Mouse (Mus musculus) midbrain, embryonic 16.5 days (tissue): ENCODE data around the gene Slc35g2. TPM values are rescaled to one million over a fixed set of nuclear protein-coding genes. Genes with fewer than 3 reads are reported as not detected.

Source experiments
- ATAC-seq: fragments of 200-750 bp; cut with Nextera tagmentation; 2 replicates; pipeline ENCODE4 v1.8.0; 2017; ENCODE audit warnings: moderate TSS enrichment
- H3K27ac ChIP-seq: fragments of 300-500 bp; sonication (generic); 2 replicates; pipeline ENCODE4 v1.5.1; 2014; ENCODE audit warnings: mild to moderate bottlenecking, low read length, mixed read lengths
- H3K27me3 ChIP-seq: fragments of 300-500 bp; sonication (generic); 2 replicates; pipeline ENCODE4 v1.6.1; 2014; ENCODE audit warnings: low read depth, low read length, mixed read lengths; ENCODE audit not compliant: control insufficient read depth, insufficient read depth
- H3K36me3 ChIP-seq: fragments of 300-500 bp; sonication (generic); 2 replicates; pipeline ENCODE4 v1.6.1; 2014; ENCODE audit warnings: mild to moderate bottlenecking, low read length, moderate library complexity, mixed read lengths; ENCODE audit not compliant: control insufficient read depth, insufficient read depth
- H3K4me1 ChIP-seq: fragments of 300-500 bp; sonication (generic); 2 replicates; pipeline ENCODE4 v1.6.1; 2014; ENCODE audit warnings: mild to moderate bottlenecking, low read length, mixed read lengths; ENCODE audit not compliant: control insufficient read depth, insufficient read depth
- H3K4me2 ChIP-seq: fragments of 300-500 bp; sonication (generic); 2 replicates; pipeline ENCODE4 v1.6.1; 2014; ENCODE audit warnings: mild to moderate bottlenecking, low read length, mixed read lengths
- H3K4me3 ChIP-seq: fragments of 300-500 bp; sonication (generic); 2 replicates; pipeline ENCODE4 v1.5.1; 2014; ENCODE audit warnings: low read depth, mild to moderate bottlenecking, low read length, moderate library complexity, mixed read lengths
- H3K9ac ChIP-seq: fragments of 300-500 bp; sonication (generic); 2 replicates; pipeline ENCODE4 v1.6.1; 2014; ENCODE audit warnings: low read depth, low read length, mixed read lengths
- H3K9me3 ChIP-seq: fragments of 300-500 bp; sonication (generic); replicated peaks from 2 replicates; pipeline ENCODE4 v1.6.1; 2014; ENCODE audit warnings: mild to moderate bottlenecking, low read length, mixed read lengths; ENCODE audit not compliant: control insufficient read depth, poor library complexity, severe bottlenecking
- WGBS: fragments of 180-500 bp; shearing (Covaris S2); extraction: QIAGEN DNeasy Blood & Tissue Kit; methylation state at CpG from one replicate; pipeline ENCODE4 v1.1.7; 2014; 5-methylcytosine and 5-hydroxymethylcytosine counted together
- polyA plus RNA-seq: library from polyadenylated mRNA; unstranded; fragments of >200 nt; fragmentation: Nextera tagmentation; extraction: Ambion mirVana; gene quantifications from 2 replicates; pipeline ENCODE4 v1.2.1, GENCODE M21; 2015

The Slc35g2 gene
- polyA plus RNA-seq, 1 experiment from 2014 or later = 21.9 TPM

DNA sequence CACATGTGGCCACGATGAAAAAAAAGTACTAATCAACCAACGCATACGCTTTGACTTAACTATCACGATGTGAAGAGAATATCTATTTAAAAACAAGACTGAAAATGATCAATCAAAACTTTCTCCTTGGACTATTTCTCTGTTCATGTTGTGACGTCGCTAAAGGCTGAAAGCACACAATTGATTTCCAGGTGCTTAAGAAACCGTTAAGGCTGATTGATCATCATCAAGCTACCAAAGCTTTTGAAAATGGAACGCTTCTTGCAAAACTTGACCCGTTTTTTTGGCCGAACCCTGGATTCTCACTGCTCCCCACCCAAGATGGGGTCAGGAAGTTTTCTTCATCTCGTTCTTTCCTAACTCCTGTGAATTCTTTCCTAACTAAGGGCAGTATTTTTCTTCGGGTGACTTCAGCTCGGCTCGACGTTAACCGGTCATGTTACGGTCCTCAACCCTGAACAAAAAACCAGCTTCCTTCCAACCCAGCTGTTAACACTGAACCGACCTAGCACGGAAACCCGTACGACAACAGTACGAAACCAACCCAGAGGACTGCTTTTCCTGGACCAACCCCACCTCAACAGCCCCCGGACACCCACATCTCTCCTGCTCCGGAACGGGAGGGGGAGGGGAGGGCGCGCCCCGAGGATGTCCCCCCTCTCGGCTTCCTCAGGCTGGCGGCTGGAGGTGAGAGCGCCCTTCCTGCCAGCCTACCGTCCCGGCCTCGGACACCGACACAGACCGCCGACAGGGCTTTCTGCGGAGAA lies 25.8 kb downstream of the Slc35g2 start:
- peaks cover 12% of the 10 kb centered on the region for H3K36me3 ChIP-seq
- H3K9ac ChIP-seq = peak overlapping the region; percentile 91
- H3K9me3 ChIP-seq = peaks cover 8% of the 10 kb centered on the region; the same call in 1 of the 2 replicates
- under 1% methylated on average over 32 of the region's 38 CpGs for WGBS
- peak overlapping the region; percentile 53 for H3K4me2 ChIP-seq
- H3K27me3 ChIP-seq = no peaks in the 10 kb centered on the region
- H3K27ac ChIP-seq = peak overlapping the region; percentile 96
- H3K4me3 ChIP-seq = peak overlapping the region; percentile 76
- ATAC-seq = peak; percentile 61
- peaks cover 24% of the 10 kb centered on the region for H3K4me1 ChIP-seq

DNA sequence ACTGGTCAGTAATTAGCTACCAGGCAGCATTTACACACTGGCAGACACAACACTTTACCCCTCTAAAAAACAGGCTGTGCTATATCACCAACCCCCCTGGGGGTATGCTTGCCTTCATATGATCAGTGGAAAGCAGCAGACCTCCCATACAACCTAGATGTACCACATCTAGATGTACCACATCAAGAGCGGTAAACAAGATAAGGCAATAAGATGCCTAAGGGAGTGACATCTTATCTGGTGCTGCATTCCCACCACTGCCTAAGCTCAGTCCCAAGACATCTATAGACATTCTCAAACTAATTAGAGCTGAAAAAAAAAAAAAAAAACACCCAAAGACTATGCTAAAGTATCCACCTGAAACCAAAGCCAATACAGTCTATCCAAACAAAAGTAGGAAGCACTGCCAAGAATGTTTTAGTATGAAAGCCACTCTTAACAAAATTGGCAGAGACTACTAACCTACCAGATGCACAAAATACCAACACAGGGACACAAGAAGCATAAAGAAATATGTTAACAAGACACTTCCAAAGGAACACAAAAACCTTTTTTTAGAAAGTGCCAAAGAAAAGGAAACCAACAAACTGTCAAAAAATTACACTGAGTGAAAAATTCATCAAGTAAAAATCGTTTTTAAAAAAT lies 35.1 kb downstream of the Slc35g2 start:
- no peaks in the 10 kb centered on the region for H3K27me3 ChIP-seq
- ATAC-seq = no peak
- H3K4me2 ChIP-seq = no peak overlapping the region
- H3K4me3 ChIP-seq = no peak overlapping the region
- peaks cover 4% of the 10 kb centered on the region for H3K4me1 ChIP-seq
- no peak overlapping the region for H3K27ac ChIP-seq
- no peak overlapping the region for H3K9ac ChIP-seq
- H3K9me3 ChIP-seq = no peaks in the 10 kb centered on the region
- WGBS = 91% methylated on average over 2 of the region's 2 CpGs
- no peaks in the 10 kb centered on the region for H3K36me3 ChIP-seq

DNA sequence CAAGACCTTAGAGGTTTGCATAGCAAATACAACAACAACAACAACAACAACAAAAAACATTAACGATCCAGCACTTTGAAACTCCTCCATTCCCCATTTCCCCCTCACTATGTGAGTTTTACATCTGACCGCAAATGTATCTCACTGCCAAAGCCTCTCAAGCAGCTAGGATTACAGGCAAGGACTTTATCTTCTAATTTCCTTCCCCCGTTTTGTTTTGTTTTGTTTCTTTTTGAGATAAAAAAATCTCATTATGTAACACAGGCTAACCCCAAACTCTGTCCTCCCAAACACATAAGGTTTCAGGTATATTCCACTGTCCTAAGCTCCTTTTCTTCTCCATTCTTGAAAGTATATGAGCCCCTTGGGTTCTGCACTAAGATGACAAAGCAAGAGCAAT lies 36.2 kb downstream of the Slc35g2 start:
- no peak overlapping the region for H3K4me2 ChIP-seq
- no peaks in the 10 kb centered on the region for H3K9me3 ChIP-seq
- no peaks in the 10 kb centered on the region for H3K27me3 ChIP-seq
- H3K27ac ChIP-seq = no peak overlapping the region
- H3K9ac ChIP-seq = no peak overlapping the region
- peaks cover 4% of the 10 kb centered on the region; the same call in 1 of the 2 replicates for H3K4me1 ChIP-seq
- no peak overlapping the region for H3K4me3 ChIP-seq
- WGBS = 97% methylated on average over 3 of the region's 3 CpGs
- ATAC-seq = no peak
- H3K36me3 ChIP-seq = no peaks in the 10 kb centered on the region

DNA sequence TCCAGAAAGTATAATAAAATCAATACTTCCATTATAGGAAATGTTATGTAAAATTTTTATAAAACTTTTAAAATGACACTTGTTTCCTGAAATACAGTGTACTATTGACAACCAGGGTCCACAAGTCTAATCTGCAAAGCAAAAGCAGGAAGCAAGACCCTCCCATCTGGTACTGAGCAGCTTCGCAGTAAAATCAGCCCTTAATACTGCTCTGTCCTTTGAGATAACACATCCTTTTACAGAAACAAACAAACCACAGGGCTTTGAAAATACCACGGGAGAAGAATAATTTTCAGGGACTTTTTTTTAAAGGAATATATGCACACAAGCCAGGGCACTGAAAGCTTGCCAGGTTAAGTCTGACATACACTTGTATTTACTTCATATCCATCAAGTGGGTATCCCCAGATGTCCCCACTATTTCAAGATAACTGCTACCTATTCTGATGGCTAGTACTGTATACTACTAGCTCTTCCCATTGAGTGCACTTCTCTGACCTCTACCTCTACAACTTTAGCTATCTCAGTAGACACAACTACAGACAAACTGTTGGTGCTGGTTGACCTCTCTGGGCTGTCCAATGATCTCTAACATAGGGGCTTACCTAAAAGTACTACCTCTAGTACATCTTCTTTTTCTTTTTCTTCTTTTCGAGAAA lies 37.9 kb downstream of the Slc35g2 start:
- H3K27me3 ChIP-seq = no peaks in the 10 kb centered on the region

DNA sequence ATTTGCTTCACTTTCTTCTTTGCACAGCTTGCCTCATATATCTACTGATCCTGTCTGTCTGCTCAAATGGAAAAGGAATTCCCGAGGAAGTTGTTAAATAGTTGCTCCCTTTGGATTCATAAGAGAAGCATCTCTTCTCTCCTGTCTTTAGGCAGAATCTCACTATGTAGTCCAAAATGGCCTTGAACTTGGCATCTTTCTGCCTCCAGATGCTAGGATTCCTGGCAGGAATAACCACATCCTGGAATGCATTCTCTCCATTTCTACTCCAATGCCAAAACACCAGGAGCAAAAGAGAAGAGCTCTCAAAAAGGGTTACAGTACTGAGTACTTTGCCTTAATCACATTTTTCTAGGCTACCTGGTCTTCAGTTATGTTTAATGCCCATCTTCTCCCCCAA lies 39.6 kb downstream of the Slc35g2 start:
- H3K4me2 ChIP-seq = no peak overlapping the region
- H3K36me3 ChIP-seq = no peaks in the 10 kb centered on the region
- H3K4me3 ChIP-seq = no peak overlapping the region
- no peaks in the 10 kb centered on the region for H3K9me3 ChIP-seq
- 85% methylated on average over 1 of the region's 1 CpGs for WGBS
- H3K27ac ChIP-seq = no peak overlapping the region
- H3K9ac ChIP-seq = no peak overlapping the region
- ATAC-seq = no peak
- peaks cover 4% of the 10 kb centered on the region; the same call in 1 of the 2 replicates for H3K4me1 ChIP-seq
- no peaks in the 10 kb centered on the region for H3K27me3 ChIP-seq

More for the DNA sequence above, 37.9 kb downstream of the Slc35g2 start:
- no peak for ATAC-seq
- Histone ChIP-seq H3K27ac (no peak overlapping the region), H3K4me2 (no peak overlapping the region), H3K36me3 (no peaks in the 10 kb centered on the region), H3K4me3 (no peak overlapping the region), H3K9ac (no peak overlapping the region), H3K4me1 (peaks cover 4% of the 10 kb centered on the region; the same call in 1 of the 2 replicates), H3K9me3 (no peaks in the 10 kb centered on the region)
- WGBS = 77% methylated on average over 3 of the region's 3 CpGs

DNA sequence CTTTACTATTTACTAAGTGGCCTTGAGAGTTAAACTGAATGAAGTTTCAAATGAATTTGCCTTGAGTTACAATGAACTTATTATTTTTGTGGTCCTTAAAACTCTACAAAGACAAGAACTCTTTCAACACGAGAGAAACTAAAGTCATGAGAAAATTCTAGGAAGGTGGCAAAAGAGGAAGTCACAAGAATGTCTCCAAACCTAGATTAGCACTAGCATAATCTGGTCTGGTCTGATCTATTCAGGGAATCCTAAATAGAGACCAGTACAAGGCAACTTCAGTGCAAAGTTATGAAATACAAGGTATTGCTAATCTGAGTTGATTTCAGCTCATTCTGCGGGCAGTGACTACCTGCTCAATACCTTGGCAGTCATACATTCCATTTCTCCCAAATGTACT lies 45.7 kb downstream of the Slc35g2 start:
- WGBS = 91% methylated on average over 2 of the region's 2 CpGs
- ATAC-seq = no peak
- no peaks in the 10 kb centered on the region for H3K36me3 ChIP-seq
- no peaks in the 10 kb centered on the region for H3K9me3 ChIP-seq
- no peak overlapping the region for H3K4me3 ChIP-seq
- H3K27ac ChIP-seq = no peak overlapping the region
- no peaks in the 10 kb centered on the region for H3K27me3 ChIP-seq
- no peak overlapping the region for H3K4me2 ChIP-seq
- H3K4me1 ChIP-seq = no peaks in the 10 kb centered on the region
- no peak overlapping the region for H3K9ac ChIP-seq

DNA sequence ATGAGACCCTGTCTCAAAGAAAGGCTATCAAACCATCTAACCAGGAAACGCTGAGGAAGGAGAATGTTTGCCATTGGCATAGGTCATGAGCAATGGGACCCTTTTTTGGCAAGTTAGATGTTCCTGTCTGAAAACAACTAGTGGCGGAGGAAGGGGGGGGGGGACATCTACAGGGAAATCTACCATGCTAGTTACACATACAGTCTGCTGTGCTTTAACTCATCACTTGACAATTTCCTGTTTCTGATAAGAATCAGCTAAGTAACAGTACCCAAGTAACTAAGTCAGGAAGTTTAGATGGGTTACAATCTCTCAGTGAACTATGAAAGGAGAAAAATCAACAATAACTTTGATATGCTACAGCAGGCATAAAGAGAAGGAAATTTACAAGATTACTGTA lies 48.9 kb downstream of the Slc35g2 start:
- H3K27me3 ChIP-seq = no peaks in the 10 kb centered on the region
- no peak overlapping the region for H3K27ac ChIP-seq
- H3K36me3 ChIP-seq = no peaks in the 10 kb centered on the region
- H3K4me3 ChIP-seq = no peak overlapping the region
- no peaks in the 10 kb centered on the region for H3K9me3 ChIP-seq
- no peak overlapping the region for H3K4me2 ChIP-seq
- H3K4me1 ChIP-seq = no peaks in the 10 kb centered on the region
- ATAC-seq = no peak
- H3K9ac ChIP-seq = no peak overlapping the region
- WGBS = 77% methylated on average over 2 of the region's 2 CpGs

DNA sequence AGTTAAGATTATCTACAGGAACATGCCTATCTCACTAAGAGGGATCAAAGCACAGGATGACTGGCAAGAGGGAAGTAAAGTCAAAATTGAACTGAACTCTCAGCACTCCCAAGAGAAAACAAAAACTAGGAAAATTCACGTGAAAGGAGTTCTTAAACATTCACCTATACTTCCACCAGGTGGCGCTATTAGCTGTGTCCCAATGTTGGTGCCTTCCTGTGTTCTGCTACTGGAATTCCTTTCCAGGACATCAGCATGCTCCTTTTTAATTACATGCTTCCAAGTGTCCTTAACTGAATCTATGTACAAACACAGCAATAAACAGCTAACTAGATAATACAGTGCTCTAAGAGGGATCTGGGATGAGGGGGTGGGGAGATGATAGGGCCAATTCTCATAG lies 50.3 kb downstream of the Slc35g2 start:
- no peak for ATAC-seq
- no peak overlapping the region for H3K9ac ChIP-seq
- H3K9me3 ChIP-seq = no peaks in the 10 kb centered on the region
- H3K4me1 ChIP-seq = no peaks in the 10 kb centered on the region
- H3K27me3 ChIP-seq = no peaks in the 10 kb centered on the region
- H3K4me2 ChIP-seq = no peak overlapping the region
- no peak overlapping the region for H3K27ac ChIP-seq
- WGBS = 0% methylated on average over 2 of the region's 2 CpGs
- H3K36me3 ChIP-seq = no peaks in the 10 kb centered on the region
- H3K4me3 ChIP-seq = no peak overlapping the region

DNA sequence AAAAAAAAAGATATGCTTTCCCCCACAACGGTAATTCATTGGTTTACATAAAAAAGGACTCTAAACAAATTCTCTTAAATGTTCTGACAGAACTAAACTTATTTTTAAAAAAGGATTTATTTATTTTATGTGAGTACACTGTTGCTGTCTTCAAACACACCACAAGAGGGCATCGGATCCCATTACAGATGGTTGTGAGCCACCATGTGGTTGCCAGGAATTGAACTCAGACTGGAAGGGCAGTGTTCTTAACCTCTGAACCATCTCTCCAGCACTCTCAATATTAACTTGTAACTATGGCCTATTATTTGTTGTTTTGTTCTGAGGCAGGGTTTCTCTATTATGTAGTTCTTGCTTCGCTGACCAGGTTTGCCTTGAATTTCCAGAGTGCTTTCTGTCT lies 50.9 kb downstream of the Slc35g2 start:
- H3K9me3 ChIP-seq = no peaks in the 10 kb centered on the region
- no peak overlapping the region for H3K4me3 ChIP-seq
- no peaks in the 10 kb centered on the region for H3K4me1 ChIP-seq
- no peak overlapping the region for H3K4me2 ChIP-seq
- H3K9ac ChIP-seq = no peak overlapping the region
- no peak overlapping the region for H3K27ac ChIP-seq
- H3K36me3 ChIP-seq = no peaks in the 10 kb centered on the region
- no peak for ATAC-seq
- 95% methylated on average over 3 of the region's 3 CpGs for WGBS
- H3K27me3 ChIP-seq = no peaks in the 10 kb centered on the region
